Mouse (Mus musculus) spleen, adult 18-20 months (tissue): ENCODE measurements around the gene Esf1.
"Not testable (repeated sequence)": the region's sequence is repeated elsewhere in the genome, so short reads cannot be mapped to it uniquely, and the experiment has no call there.

ENCODE experiments used
- DNase-seq, 2 experiments: peaks; one replicate each; pipeline ENCODE4 v3.0.0; 2022; ENCODE audit warnings: mixed read lengths in 2 of 2

Gene Esf1

GRCm38 (mm10) chr2:140093433-140093832, 76.9 kb downstream of the Esf1 start:
- DNase-seq: no peak

- DNase-seq: no peak
Measured at GRCm38 (mm10) chr2:140084245-140084644, 86.1 kb downstream of the Esf1 start.

- DNase-seq: no peak
Measured at GRCm38 (mm10) chr2:140080747-140081577, 89.4 kb downstream of the Esf1 start.

GRCm38 (mm10) chr2:140079284-140079683, 91.1 kb downstream of the Esf1 start:
- DNase-seq: not testable (repeated sequence)

GRCm38 (mm10) chr2:140078600-140079280, 91.6 kb downstream of the Esf1 start:
- no peak for DNase-seq

- DNase-seq: no peak
Measured at GRCm38 (mm10) chr2:140077476-140077875, 92.9 kb downstream of the Esf1 start.

GRCm38 (mm10) chr2:140075150-140075549, 95.2 kb downstream of the Esf1 start:
- no peak for DNase-seq
